Mouse (Mus musculus) megakaryocyte, embryonic 14.5 days (primary cell): ENCODE measurements at regions not wholly inside any gene's neighbourhood (a gene's known extent, or its start where the extent isn't known, plus 50 kb on each side); places are given as distances from the start of the nearest gene placed in this dataset.
A peak's percentile ranks its signal among the peaks of the same experiment; 100 is the strongest.

ENCODE experiments used
- H3K27me3 ChIP-seq: replicated peaks from 2 replicates; pipeline ENCODE3; 2012; ENCODE audit warnings: inconsistent platforms
- H3K36me3 ChIP-seq: replicated peaks from 2 replicates; pipeline ENCODE3; 2012; ENCODE audit warnings: low read length, inconsistent platforms, mixed read lengths
- H3K4me1 ChIP-seq: 2 replicates; pipeline ENCODE4 v1.6.1; 2012; ENCODE audit warnings: inconsistent platforms
- H3K4me3 ChIP-seq: replicated peaks from 2 replicates; pipeline ENCODE3; 2012; ENCODE audit warnings: moderate library complexity, mild to moderate bottlenecking, inconsistent platforms
- H3K9me3 ChIP-seq: 2 replicates; pipeline ENCODE4 v1.6.1; 2012; ENCODE audit warnings: inconsistent platforms
- FLI1 ChIP-seq: IDR thresholded peaks from 2 replicates; pipeline ENCODE4 v1.6.1; 2012; ENCODE audit warnings: low read length, inconsistent platforms, mixed read lengths
- GATA1 ChIP-seq: IDR thresholded peaks from 3 replicates; pipeline ENCODE4 v1.6.1; 2012; ENCODE audit warnings: mixed read lengths, low read length, inconsistent platforms, borderline replicate concordance

DNA sequence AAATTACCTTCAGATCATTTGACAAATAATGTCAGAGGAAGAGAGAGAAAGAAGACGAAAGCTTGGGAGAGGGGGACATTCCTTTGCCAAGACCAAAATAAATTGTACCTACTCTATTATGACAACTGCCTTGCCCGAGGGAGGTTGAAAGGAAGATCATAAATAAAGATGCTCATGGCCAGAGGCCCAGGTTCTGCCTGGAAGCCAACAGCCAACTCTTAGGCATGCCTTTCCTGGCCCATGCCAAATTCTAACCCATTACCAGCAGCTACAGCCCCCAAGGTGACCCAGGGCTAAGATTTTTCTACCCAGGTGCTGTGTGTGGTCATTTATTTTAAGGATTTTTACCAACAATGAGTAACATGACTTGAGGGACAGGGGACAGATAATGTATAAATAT lies 54.9 kb downstream of the Cbln1 start:
- no peaks in the 10 kb centered on the region for H3K9me3 ChIP-seq

GRCm38 (mm10) chr8:87415051-87415630 lies 57.3 kb downstream of the Cbln1 start:
- no peaks in the 10 kb centered on the region for H3K4me1 ChIP-seq

More for the DNA sequence above, 54.9 kb downstream of the Cbln1 start:
- Histone ChIP-seq H3K4me1 (no peaks in the 10 kb centered on the region), H3K4me3 (no peak overlapping the region), H3K36me3 (no peaks in the 10 kb centered on the region), H3K27me3 (no peaks in the 10 kb centered on the region)
- TF ChIP-seq GATA1 (no peak), FLI1 (no peak)

DNA sequence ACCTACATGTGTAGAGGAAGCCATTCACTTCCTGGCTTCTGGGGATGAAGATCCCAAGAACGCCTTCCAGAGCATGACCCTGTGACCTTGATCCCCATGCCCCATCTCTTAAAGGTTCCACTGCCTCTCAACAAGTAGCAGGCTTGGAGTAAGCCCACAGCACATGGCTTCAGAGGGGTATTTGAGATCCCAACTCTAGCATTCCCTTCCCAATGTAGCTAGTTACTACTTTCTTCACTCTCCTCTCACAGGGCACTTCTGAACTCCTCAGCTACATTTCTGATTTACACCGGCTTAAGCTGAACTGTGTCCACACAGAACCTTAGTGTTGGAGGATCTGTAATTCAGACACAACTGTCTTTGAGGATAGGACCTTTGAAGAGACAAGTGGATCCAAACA lies 83.4 kb downstream of the Cbln1 start:
- H3K9me3 ChIP-seq: peaks cover 15% of the 10 kb centered on the region
- no peaks in the 10 kb centered on the region for H3K36me3 ChIP-seq
- no peaks in the 10 kb centered on the region for H3K27me3 ChIP-seq
- no peaks in the 10 kb centered on the region for H3K4me1 ChIP-seq
- no peak overlapping the region for H3K4me3 ChIP-seq
- TF ChIP-seq FLI1 (no peak), GATA1 (no peak)

More at GRCm38 (mm10) chr8:87415051-87415630, 57.3 kb downstream of the Cbln1 start:
- TF ChIP-seq FLI1: no peak
- no peak for TF ChIP-seq GATA1
- Histone ChIP-seq H3K36me3 (no peaks in the 10 kb centered on the region), H3K27me3 (no peaks in the 10 kb centered on the region), H3K9me3 (no peaks in the 10 kb centered on the region), H3K4me3 (no peak overlapping the region)

- TF ChIP-seq FLI1: no peak
- TF ChIP-seq GATA1: no peak
- Histone ChIP-seq H3K4me1 (no peaks in the 10 kb centered on the region), H3K36me3 (no peaks in the 10 kb centered on the region), H3K4me3 (no peak overlapping the region), H3K27me3 (no peaks in the 10 kb centered on the region), H3K9me3 (peaks cover 15% of the 10 kb centered on the region)
Measured at GRCm38 (mm10) chr8:87383527-87384206, 88.7 kb downstream of the Cbln1 start.

DNA sequence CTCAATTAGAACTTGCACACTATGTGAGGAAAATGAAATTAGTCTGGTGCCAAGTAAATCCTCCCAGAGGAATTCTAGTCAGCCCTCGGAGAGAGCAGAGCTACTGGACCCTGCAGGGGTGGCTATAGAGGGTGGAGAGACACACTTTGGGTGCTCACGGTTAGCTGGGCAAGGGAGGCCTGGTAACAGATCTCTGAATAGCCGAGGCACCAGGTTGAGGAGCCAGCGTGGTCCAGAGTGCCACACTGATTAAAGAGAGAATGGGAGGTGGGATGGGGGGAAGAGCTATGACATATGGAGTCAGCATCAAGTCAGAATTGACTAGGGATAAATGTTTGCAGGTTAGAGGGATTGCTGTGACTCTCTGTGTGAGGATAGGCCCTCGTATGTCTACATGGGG lies 90.1 kb downstream of the Cbln1 start:
- Histone ChIP-seq H3K4me1 (no peaks in the 10 kb centered on the region), H3K9me3 (peaks cover 10% of the 10 kb centered on the region), H3K4me3 (no peak overlapping the region), H3K36me3 (no peaks in the 10 kb centered on the region), H3K27me3 (no peaks in the 10 kb centered on the region)
- TF ChIP-seq FLI1: no peak
- TF ChIP-seq GATA1: no peak

DNA sequence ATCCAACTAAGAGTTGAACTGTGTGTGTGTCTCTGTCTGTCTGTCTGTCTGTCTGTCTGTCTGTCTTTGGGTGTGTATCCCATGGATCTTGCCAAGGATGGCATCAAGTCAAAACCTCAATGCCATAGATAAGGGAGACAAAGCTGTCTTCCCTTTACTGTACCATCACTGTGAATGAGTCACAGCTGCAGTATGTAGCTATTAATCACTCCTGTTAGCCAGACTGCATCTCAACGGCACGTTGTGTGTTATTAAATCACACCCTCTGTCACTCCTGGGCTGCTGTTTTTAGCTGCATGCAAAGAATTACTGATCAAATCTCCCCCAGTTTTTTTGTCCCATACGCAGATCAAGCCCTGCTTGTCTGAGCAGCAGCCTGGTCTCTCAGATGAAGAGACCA lies 91.6 kb downstream of the Cbln1 start:
- TF ChIP-seq GATA1: no peak
- TF ChIP-seq FLI1: no peak
- H3K4me3 ChIP-seq: no peak overlapping the region
- H3K4me1 ChIP-seq: no peaks in the 10 kb centered on the region
- H3K27me3 ChIP-seq: no peaks in the 10 kb centered on the region
- 0 out of 2 replicates have a peak, but pooled peaks cover 9% of the 10 kb centered on the region for H3K9me3 ChIP-seq
- H3K36me3 ChIP-seq: no peaks in the 10 kb centered on the region

GRCm38 (mm10) chr8:87379296-87379695 lies 93.1 kb downstream of the Cbln1 start:
- H3K27me3 ChIP-seq: no peaks in the 10 kb centered on the region
- 0 out of 2 replicates have a peak, but pooled peaks cover 2% of the 10 kb centered on the region for H3K9me3 ChIP-seq
- no peak for TF ChIP-seq FLI1
- no peak for TF ChIP-seq GATA1
- H3K4me1 ChIP-seq: no peaks in the 10 kb centered on the region
- H3K4me3 ChIP-seq: peak overlapping the region; percentile 11
- no peaks in the 10 kb centered on the region for H3K36me3 ChIP-seq

DNA sequence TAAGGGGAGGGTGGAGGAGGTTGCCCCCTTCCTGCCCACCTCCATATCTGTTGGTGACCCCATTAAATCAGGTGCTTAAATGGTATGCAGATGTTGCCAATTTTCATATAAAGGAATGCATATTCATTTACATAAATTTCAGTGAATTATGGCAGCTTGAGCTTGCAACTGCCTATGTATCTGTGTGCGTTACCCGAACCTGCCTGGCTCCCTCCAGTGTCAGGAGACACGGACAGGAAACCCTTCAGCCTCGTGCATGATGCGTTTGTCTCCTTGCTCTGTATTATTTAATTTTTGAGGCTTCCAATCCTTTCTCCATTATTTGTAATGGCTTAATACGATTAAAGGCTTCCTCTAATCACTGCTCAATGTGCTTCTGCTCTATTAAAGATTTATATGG lies 98.4 kb downstream of the Cbln1 start:
- TF ChIP-seq GATA1 (no peak), FLI1 (no peak)
- Histone ChIP-seq H3K9me3 (no peaks in the 10 kb centered on the region), H3K4me3 (no peak overlapping the region), H3K36me3 (no peaks in the 10 kb centered on the region), H3K4me1 (no peaks in the 10 kb centered on the region), H3K27me3 (no peaks in the 10 kb centered on the region)

- no peaks in the 10 kb centered on the region for H3K36me3 ChIP-seq
- H3K27me3 ChIP-seq: no peaks in the 10 kb centered on the region
- TF ChIP-seq FLI1: no peak
- TF ChIP-seq GATA1: no peak
- H3K4me1 ChIP-seq: no peaks in the 10 kb centered on the region
- H3K4me3 ChIP-seq: no peak overlapping the region
- H3K9me3 ChIP-seq: no peaks in the 10 kb centered on the region
Measured at GRCm38 (mm10) chr8:87373535-87373934, 98.9 kb downstream of the Cbln1 start.

DNA sequence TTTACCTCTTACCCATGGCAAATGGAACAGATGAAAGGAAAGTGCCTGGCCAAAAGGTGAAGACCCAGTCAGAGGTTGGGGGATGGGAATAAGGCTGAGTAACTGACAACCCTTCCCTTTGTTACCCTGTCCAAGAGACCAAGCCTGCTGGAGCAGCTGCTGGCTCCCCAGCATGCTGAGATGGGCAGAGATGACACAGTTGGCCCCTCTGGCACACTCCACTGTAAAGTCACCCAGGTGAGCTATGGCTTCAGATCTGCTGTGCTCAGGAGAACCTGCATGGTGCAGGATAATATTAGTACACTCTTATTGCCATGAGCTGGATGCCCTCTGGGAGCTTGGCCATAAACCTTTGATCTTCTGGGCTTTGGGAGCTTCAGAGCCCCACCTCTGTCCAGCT lies 100.3 kb downstream of the Cbln1 start:
- TF ChIP-seq GATA1: no peak
- TF ChIP-seq FLI1: no peak
- Histone ChIP-seq H3K36me3 (no peaks in the 10 kb centered on the region), H3K9me3 (no peaks in the 10 kb centered on the region), H3K27me3 (no peaks in the 10 kb centered on the region), H3K4me1 (no peaks in the 10 kb centered on the region), H3K4me3 (no peak overlapping the region)
